Mouse (Mus musculus): ENCODE measurements around the gene Tmem177. TPM values are rescaled to one million over a fixed set of nuclear protein-coding genes. Genes with fewer than 3 reads are reported as not detected.

The Tmem177 gene
- polyA plus RNA-seq, 1 experiment from 2014 or later, result 4.4 TPM

Other genes with a start within 250 kb of the Tmem177 start
- gene Ptpn4, start 75.6 kb downstream of the Tmem177 start, polyA plus RNA-seq (2015; fragmentation: Nextera tagmentation; extraction: Ambion mirVana), result 1.4 and 2.4 TPM in 2 replicates
- not detected in 2 replicates for gene Cfap221, start 84.0 kb upstream of the Tmem177 start, polyA plus RNA-seq (2015; fragmentation: Nextera tagmentation; extraction: Ambion mirVana)
- gene Sctr, start 93.7 kb upstream of the Tmem177 start, polyA plus RNA-seq (2015; fragmentation: Nextera tagmentation; extraction: Ambion mirVana), result not detected in 2 replicates
- 46.4 and 52.5 TPM in 2 replicates for gene Tmem37, start 160.9 kb upstream of the Tmem177 start, polyA plus RNA-seq (2015; fragmentation: Nextera tagmentation; extraction: Ambion mirVana)
- gene Dbi, start 207.9 kb upstream of the Tmem177 start, polyA plus RNA-seq (2015; fragmentation: Nextera tagmentation; extraction: Ambion mirVana), result 581 and 610 TPM in 2 replicates
- 12.6 and 12.7 TPM in 2 replicates for gene 3110009E18Rik, start 208.0 kb upstream of the Tmem177 start, polyA plus RNA-seq (2015; fragmentation: Nextera tagmentation; extraction: Ambion mirVana)

Measured in liver, embryonic 13.5 days (tissue).